Mouse (Mus musculus): ENCODE data around the gene Syne3. TPM values are rescaled to one million over a fixed set of nuclear protein-coding genes. Genes with fewer than 3 reads are reported as not detected.

Syne3 gene
- polyA plus RNA-seq, 1 experiment from 2014 or later, result 0.61 TPM

DNA sequence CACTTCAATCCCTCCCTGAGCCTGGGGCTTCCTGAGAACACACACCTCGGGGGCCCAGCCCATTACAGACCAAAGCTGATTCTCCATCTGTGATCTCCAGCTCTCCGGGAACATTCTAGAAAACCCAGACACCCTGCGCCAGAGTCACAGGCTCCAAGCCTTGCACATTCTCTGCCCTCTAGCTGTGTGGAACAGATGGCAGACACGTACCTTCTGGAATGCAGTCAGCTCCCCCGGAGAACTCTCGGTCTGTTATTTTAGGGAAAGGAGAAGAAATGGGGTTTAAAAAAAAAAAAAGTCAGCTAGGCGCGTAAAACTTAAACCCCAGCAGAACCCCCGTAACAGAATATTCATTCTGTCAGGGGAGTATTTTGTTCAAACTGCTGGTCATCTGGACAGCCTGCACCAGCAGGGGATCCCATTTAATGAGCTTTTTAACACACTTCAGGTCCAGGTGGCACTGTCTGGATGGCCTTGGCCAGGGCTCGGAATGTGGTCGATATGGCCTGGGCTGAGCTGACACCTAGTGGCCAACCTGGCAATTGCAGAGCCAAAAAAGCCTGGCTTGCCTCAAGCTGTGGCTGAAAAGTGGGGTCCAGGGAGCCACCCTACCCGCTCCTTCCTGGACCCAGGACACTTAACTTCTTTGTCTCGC is 70.1 kb downstream of the Syne3 start:
- Histone ChIP-seq H3K9ac (replicated peaks) (no peak overlapping the region; the same call in 1 of the 2 replicates), H3K27me3 (peaks cover 42% of the 10 kb centered on the region), H3K4me3 (replicated peaks) (no peak overlapping the region), H3K9me3 (peaks cover 11% of the 10 kb centered on the region), H3K36me3 (no peaks in the 10 kb centered on the region), H3K4me1 (replicated peaks) (peaks cover 17% of the 10 kb centered on the region), H3K4me2 (peak overlapping the region; percentile 11), H3K27ac (peak overlapping the region; percentile 78)
- WGBS, result 8% methylated on average over 13 of the region's 13 CpGs
- ATAC-seq (ENCODE audit: insufficient number of reproducible peaks, insufficient read depth, low FRiP score, low TSS enrichment, low read depth), result peak; percentile 88

DNA sequence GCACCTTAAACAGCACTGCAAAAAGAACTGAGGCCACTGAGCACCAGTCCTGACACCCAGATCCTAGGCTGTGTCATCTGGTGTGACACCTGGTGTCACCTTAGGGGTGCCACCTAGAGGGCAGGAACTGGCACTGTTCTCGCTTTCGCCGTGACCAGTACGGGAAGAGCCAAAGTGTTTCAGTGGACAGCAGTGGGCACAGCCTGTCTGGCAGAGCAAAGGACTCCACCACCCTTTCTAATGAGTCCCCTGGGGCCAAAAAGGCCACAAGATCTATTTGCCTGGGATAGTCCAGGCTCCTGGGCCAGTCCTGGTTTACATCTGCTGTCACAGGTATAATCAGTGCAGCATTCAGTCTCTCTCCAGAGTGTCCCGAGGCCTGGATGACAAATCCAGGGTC is 70.7 kb downstream of the Syne3 start:
- peak overlapping the region; percentile 11; the same call in 1 of the 2 replicates for H3K4me2 ChIP-seq
- H3K27ac ChIP-seq, result peak overlapping the region; percentile 78

DNA sequence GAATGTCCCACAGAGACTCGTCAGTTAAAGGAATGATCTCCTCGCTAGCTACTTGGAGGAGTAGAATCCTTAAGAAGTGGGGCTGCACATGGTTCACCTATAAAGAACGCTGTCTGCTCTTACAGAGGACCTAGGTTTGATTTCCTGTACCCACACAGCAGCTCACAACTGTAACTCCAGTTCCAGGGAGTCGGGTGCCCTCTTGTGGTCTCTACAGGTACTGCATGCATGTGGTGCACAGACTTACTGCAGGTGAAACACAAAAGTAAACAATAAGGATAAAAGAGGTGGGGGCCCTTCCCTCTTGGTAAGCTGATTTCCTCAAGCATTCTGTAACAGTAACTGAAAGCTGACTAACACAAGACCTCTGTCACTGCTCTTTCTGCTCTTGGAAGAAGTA is 73.4 kb downstream of the Syne3 start:
- H3K9ac ChIP-seq (replicated peaks), result no peak overlapping the region
- H3K36me3 ChIP-seq, result no peaks in the 10 kb centered on the region
- H3K27ac ChIP-seq, result no peak overlapping the region
- H3K9me3 ChIP-seq, result peaks cover 9% of the 10 kb centered on the region; the same call in 1 of the 2 replicates
- ATAC-seq (ENCODE audit: insufficient number of reproducible peaks, insufficient read depth, low FRiP score, low TSS enrichment, low read depth), result no peak
- H3K27me3 ChIP-seq, result peaks cover 33% of the 10 kb centered on the region
- peaks cover 25% of the 10 kb centered on the region for H3K4me1 ChIP-seq (replicated peaks)
- H3K4me3 ChIP-seq (replicated peaks), result no peak overlapping the region
- H3K4me2 ChIP-seq, result no peak overlapping the region
- WGBS, result 80% methylated on average over 4 of the region's 4 CpGs

More for the DNA sequence above, 70.7 kb downstream of the Syne3 start:
- Histone ChIP-seq H3K4me1 (replicated peaks) (peaks cover 17% of the 10 kb centered on the region), H3K9me3 (peaks cover 9% of the 10 kb centered on the region; the same call in 1 of the 2 replicates), H3K4me3 (replicated peaks) (no peak overlapping the region), H3K36me3 (no peaks in the 10 kb centered on the region), H3K27me3 (peaks cover 44% of the 10 kb centered on the region), H3K9ac (replicated peaks) (no peak overlapping the region)
- peak; percentile 27; the same call in 1 of the 2 replicates for ATAC-seq (ENCODE audit: insufficient number of reproducible peaks, insufficient read depth, low FRiP score, low TSS enrichment, low read depth)
- 44% methylated on average over 5 of the region's 5 CpGs for WGBS

DNA sequence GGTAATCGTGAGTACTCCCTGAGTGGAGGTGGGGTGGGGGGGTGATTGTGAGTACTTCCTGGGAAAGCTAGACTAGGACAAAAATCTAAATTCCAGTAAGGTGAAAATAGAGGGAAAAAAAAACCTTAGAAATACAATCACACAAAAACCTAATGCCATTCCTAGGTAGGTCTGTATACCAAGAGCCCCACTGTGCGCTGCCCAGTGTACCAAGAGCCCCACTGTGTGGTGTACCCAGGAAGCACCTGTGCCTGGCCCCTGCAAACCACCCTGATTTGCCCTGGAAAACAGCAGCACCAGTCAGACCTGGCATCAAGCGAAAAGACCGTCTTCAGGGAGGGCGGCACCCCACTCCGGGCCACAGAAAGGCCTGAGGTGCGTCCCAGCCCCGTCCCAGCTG is 74.5 kb downstream of the Syne3 start:
- 86% methylated on average over 8 of the region's 8 CpGs for WGBS
- no peak for ATAC-seq (ENCODE audit: insufficient number of reproducible peaks, insufficient read depth, low FRiP score, low TSS enrichment, low read depth)

DNA sequence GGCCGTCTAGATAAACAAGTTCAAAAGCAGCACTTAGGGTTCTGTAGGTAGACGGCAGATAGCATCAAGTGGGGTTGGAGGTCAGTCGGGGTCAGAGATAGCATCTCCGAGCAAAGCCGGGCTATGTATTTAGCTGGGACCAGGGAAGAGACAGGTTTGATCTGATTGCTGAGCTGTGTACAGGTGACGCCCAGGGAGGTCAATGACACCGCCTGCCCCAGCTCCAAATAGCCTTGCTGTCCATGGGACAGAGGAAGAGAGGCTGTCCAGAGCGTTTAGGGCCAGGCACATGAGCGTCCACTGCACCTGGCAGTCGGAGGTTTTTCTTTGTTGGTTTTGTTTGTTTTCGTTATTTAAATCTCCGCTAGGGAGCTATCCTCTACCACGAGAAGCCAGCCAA is 75.8 kb downstream of the Syne3 start:
- Histone ChIP-seq H3K36me3 (no peaks in the 10 kb centered on the region), H3K9ac (replicated peaks) (no peak overlapping the region), H3K27me3 (peaks cover 24% of the 10 kb centered on the region), H3K27ac (no peak overlapping the region), H3K9me3 (peaks cover 9% of the 10 kb centered on the region; the same call in 1 of the 2 replicates), H3K4me1 (replicated peaks) (peaks cover 15% of the 10 kb centered on the region), H3K4me2 (no peak overlapping the region), H3K4me3 (replicated peaks) (no peak overlapping the region)
- no peak for ATAC-seq (ENCODE audit: insufficient number of reproducible peaks, insufficient read depth, low FRiP score, low TSS enrichment, low read depth)
- WGBS, result 58% methylated on average over 13 of the region's 13 CpGs

More for the DNA sequence above, 74.5 kb downstream of the Syne3 start:
- peaks cover 9% of the 10 kb centered on the region; the same call in 1 of the 2 replicates for H3K9me3 ChIP-seq
- no peak overlapping the region for H3K9ac ChIP-seq (replicated peaks)
- H3K4me2 ChIP-seq, result no peak overlapping the region
- H3K4me1 ChIP-seq (replicated peaks), result peaks cover 24% of the 10 kb centered on the region
- no peaks in the 10 kb centered on the region for H3K36me3 ChIP-seq
- H3K27ac ChIP-seq, result no peak overlapping the region
- peaks cover 28% of the 10 kb centered on the region for H3K27me3 ChIP-seq
- H3K4me3 ChIP-seq (replicated peaks), result no peak overlapping the region

DNA sequence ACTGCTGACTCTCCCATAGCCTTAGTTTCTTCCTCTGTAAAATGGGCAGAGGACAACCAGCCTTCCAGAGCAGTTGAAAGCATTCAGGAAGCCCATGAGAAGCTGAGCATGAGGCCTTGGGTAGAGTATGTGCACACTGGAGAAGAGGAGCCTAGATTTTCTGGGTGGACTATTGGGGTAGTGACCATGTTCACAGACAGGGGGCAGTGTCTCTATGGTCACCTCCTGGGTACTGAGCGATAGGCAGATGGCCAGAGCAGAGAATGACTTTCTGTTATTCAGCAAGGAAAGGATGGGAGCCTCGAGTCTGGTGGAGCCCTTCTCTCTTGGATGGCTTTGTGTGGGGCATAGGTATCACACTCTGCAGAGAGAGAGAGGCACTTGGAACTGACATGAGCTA is 76.4 kb downstream of the Syne3 start:
- ATAC-seq (ENCODE audit: insufficient number of reproducible peaks, insufficient read depth, low FRiP score, low TSS enrichment, low read depth), result no peak
- Histone ChIP-seq H3K4me2 (no peak overlapping the region), H3K4me3 (replicated peaks) (no peak overlapping the region), H3K9me3 (peaks cover 9% of the 10 kb centered on the region; the same call in 1 of the 2 replicates), H3K4me1 (replicated peaks) (peaks cover 12% of the 10 kb centered on the region), H3K36me3 (no peaks in the 10 kb centered on the region), H3K27ac (no peak overlapping the region), H3K9ac (replicated peaks) (no peak overlapping the region), H3K27me3 (peaks cover 18% of the 10 kb centered on the region)
- 71% methylated on average over 2 of the region's 2 CpGs for WGBS

DNA sequence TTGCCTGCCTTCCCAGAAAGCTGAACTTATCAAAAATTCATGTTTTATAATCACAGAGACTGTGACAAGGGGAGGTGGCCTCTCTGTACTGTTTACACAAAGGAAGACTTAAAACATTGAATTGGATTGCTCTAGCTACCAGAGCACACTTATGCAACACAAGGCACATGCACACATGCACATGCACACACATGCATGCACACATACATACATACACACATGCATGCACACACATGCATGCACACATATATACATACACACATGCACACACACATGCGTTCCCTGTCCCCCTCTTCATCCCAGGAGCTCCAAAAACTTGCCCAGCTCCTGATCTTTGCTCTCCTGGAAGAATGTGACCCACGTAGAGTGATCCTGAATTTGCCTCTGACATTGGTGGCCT is 83.8 kb downstream of the Syne3 start:
- no peak overlapping the region for H3K4me3 ChIP-seq (replicated peaks)
- 85% methylated on average over 2 of the region's 2 CpGs for WGBS
- H3K9me3 ChIP-seq, result no peaks in the 10 kb centered on the region
- no peak overlapping the region for H3K4me2 ChIP-seq
- peaks cover 31% of the 10 kb centered on the region for H3K4me1 ChIP-seq (replicated peaks)
- no peak overlapping the region for H3K9ac ChIP-seq (replicated peaks)
- H3K27ac ChIP-seq, result no peak overlapping the region
- no peak for ATAC-seq (ENCODE audit: insufficient number of reproducible peaks, insufficient read depth, low FRiP score, low TSS enrichment, low read depth)
- no peaks in the 10 kb centered on the region for H3K36me3 ChIP-seq
- 0 out of 2 replicates have a peak, but pooled peaks cover 5% of the 10 kb centered on the region for H3K27me3 ChIP-seq

DNA sequence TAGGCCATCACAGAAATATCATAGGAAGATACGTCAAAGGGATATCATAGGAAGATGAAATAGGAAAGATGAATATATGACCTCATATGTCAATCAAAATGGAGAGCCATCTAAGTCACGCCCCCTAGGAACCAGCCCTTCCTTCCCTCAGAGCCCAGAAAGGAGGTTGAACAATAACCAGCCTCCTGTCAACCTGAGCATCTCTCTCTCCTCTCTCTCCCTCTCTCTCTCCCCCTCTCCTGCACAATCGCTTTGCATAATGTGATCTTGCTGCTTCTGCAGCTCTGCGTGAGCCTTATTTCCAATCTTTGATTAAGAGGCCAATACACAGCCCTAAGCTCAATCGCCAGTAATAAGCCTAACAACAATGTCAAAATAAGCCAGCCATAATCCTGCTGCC is 84.6 kb downstream of the Syne3 start:
- 95% methylated on average over 5 of the region's 5 CpGs for WGBS
- Histone ChIP-seq H3K9me3 (no peaks in the 10 kb centered on the region), H3K27ac (no peak overlapping the region)

DNA sequence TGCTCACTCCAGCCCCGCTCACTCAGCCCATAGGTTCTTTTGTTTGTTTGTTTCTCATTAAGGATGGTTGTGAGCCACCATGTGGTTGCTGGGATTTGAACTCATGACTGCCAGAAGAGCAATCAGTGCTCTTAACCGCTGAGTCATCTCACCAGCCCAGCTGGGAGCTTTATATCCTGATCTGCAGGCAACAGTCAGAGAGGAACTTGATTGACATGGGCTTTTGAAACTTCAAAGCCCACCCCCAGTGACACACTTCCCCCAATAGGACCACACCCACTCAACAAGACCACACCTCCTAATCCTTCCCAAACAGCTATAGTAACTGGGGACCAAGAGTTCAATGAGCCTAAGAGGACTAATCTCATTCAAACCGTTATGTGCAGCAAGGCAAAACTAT is 85.1 kb downstream of the Syne3 start:
- no peaks in the 10 kb centered on the region for H3K9me3 ChIP-seq

More for the DNA sequence above, 84.6 kb downstream of the Syne3 start:
- Histone ChIP-seq H3K4me3 (replicated peaks) (no peak overlapping the region), H3K36me3 (no peaks in the 10 kb centered on the region), H3K4me1 (replicated peaks) (peaks cover 31% of the 10 kb centered on the region), H3K9ac (replicated peaks) (no peak overlapping the region), H3K4me2 (no peak overlapping the region), H3K27me3 (0 out of 2 replicates have a peak, but pooled peaks cover 5% of the 10 kb centered on the region)
- ATAC-seq (ENCODE audit: insufficient number of reproducible peaks, insufficient read depth, low FRiP score, low TSS enrichment, low read depth), result no peak

DNA sequence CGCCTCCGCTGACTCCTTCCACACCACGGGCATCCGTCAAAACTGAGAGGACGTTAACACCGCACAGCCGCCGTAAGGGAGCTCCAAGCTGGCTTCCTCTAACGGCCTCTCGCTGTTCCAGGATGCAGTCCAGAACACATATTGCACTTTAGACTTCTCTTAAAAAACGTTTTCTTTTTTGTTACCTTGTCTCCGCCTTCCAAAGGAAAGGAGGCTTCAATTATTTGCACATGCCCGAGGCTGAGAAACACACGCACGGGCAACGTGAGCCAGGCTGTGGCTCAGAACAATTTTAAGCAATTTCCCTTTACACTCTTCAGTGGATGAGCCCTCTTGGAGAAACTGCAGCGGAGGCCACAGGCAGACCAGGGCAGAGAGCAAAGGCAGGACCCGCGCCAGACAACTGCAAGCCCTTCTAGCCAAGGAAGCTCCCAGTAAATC is 85.6 kb downstream of the Syne3 start:
- 16% methylated on average over 19 of the region's 19 CpGs for WGBS
- no peaks in the 10 kb centered on the region for H3K9me3 ChIP-seq
- no peak overlapping the region for H3K9ac ChIP-seq (replicated peaks)
- H3K36me3 ChIP-seq, result no peaks in the 10 kb centered on the region
- H3K4me3 ChIP-seq (replicated peaks), result no peak overlapping the region
- peak overlapping the region; percentile 90 for H3K27ac ChIP-seq
- 0 out of 2 replicates have a peak, but pooled peaks cover 5% of the 10 kb centered on the region for H3K27me3 ChIP-seq
- H3K4me2 ChIP-seq, result peak overlapping the region; percentile 37
- H3K4me1 ChIP-seq (replicated peaks), result peaks cover 35% of the 10 kb centered on the region
- ATAC-seq (ENCODE audit: insufficient number of reproducible peaks, insufficient read depth, low FRiP score, low TSS enrichment, low read depth), result no peak

More for the DNA sequence above, 85.1 kb downstream of the Syne3 start:
- Histone ChIP-seq H3K4me1 (replicated peaks) (peaks cover 31% of the 10 kb centered on the region), H3K4me3 (replicated peaks) (no peak overlapping the region), H3K9ac (replicated peaks) (no peak overlapping the region), H3K4me2 (no peak overlapping the region), H3K27me3 (0 out of 2 replicates have a peak, but pooled peaks cover 5% of the 10 kb centered on the region), H3K27ac (peak overlapping the region; percentile 90), H3K36me3 (no peaks in the 10 kb centered on the region)
- ATAC-seq (ENCODE audit: insufficient number of reproducible peaks, insufficient read depth, low FRiP score, low TSS enrichment, low read depth), result no peak; the same call in 1 of the 2 replicates
- whole genome bisulfite sequencing, result 79% methylated on average over 3 of the region's 3 CpGs

DNA sequence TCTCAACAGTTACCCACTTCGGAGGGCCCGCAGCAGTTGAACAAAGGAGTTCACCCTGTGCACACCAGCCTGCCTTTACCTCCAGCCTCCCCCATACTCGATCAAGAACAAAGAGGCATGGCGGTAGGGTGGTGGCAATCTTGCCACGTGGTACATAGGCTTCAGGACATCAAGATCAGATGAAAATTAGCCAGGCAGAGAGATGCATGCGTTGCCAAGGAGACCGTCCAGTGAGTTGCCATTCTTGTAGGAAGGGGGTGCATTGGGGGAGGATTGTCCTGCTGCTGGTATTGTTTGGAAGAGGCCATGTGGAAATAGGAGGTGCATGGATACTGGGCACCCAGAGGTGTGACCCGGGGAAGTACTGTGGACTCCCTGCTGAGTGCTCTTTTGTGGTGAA is 87.0 kb downstream of the Syne3 start:
- Histone ChIP-seq H3K36me3 (no peaks in the 10 kb centered on the region), H3K27ac (no peak overlapping the region)
- no peak for ATAC-seq (ENCODE audit: insufficient number of reproducible peaks, insufficient read depth, low FRiP score, low TSS enrichment, low read depth)

More for the DNA sequence above, 87.0 kb downstream of the Syne3 start:
- no peak overlapping the region for H3K4me2 ChIP-seq
- WGBS, result 81% methylated on average over 8 of the region's 8 CpGs
- no peak overlapping the region for H3K9ac ChIP-seq (replicated peaks)
- no peaks in the 10 kb centered on the region for H3K9me3 ChIP-seq
- 0 out of 2 replicates have a peak, but pooled peaks cover 5% of the 10 kb centered on the region for H3K27me3 ChIP-seq
- no peak overlapping the region for H3K4me3 ChIP-seq (replicated peaks)
- H3K4me1 ChIP-seq (replicated peaks), result peaks cover 37% of the 10 kb centered on the region

Measured in limb, embryonic 12.5 days (tissue).